Mouse (Mus musculus) spleen, adult 2 months (tissue): ENCODE data around the gene Otof.

Experiments used
- CTCF ChIP-seq: fragments of 200-500 bp; IDR thresholded peaks from 2 replicates; pipeline ENCODE4 v1.5.1; 2011; ENCODE audit warnings: mild to moderate bottlenecking, inconsistent platforms; ENCODE audit not compliant: insufficient read depth, insufficient read length, insufficient replicate concordance; ENCODE audit errors: extremely low read depth
- POLR2A ChIP-seq: fragments of 200-500 bp; IDR thresholded peaks from 2 replicates; pipeline ENCODE4 v1.6.1; 2011; ENCODE audit warnings: low read depth, low read length, inconsistent platforms

GRCm38 (mm10) chr5:30484591-30484990, 22.9 kb upstream of the Otof start:
- no peak for TF ChIP-seq CTCF
- no peak for TF ChIP-seq POLR2A
